Mouse (Mus musculus) heart, postnatal 25 days (tissue): ENCODE results near the gene Capn12. TPM values are rescaled to one million over a fixed set of nuclear protein-coding genes. Genes with fewer than 3 reads are reported as not detected.

Experiments
- DNase-seq: peaks from one replicate; pipeline ENCODE4 v3.0.0; 2022; ENCODE audit warnings: low spot score
- intact Hi-C: fragments of 180-260 bp; cut with DNase I; formaldehyde crosslinking; loops from one replicate; pipeline ENCODE4 v1.15.1; 2025
- total RNA-seq, 2 experiments: library from RNA; stranded (reverse); gene quantifications; 2 replicates each; pipeline ENCODE4 v1.2.3; 2021

Capn12 gene
- total RNA-seq, 2 experiments from 2014 or later: 0.08 to 0.22 TPM

DNA sequence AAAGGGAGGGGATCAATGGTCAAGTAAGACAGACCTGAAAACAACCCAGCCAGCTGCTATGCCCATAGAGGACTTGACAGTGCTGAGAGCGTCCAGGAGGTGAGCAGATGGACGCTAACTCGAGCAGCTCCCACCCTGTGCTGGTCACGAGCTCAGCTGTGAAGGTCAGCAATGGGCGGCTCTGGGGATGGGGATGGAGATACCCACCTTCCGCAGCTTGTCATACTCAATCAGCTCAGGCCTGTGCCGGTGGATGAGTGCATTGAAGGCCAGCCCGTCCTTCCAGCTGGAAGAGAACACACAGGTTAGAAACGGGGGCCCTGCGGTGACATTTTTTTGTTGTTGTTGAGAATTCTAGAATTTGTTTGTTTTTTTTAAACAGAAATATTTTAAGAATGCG is 31.9 kb downstream of the Capn12 start:
- intact Hi-C loops: no loop called here
- no peak for DNase-seq

DNA sequence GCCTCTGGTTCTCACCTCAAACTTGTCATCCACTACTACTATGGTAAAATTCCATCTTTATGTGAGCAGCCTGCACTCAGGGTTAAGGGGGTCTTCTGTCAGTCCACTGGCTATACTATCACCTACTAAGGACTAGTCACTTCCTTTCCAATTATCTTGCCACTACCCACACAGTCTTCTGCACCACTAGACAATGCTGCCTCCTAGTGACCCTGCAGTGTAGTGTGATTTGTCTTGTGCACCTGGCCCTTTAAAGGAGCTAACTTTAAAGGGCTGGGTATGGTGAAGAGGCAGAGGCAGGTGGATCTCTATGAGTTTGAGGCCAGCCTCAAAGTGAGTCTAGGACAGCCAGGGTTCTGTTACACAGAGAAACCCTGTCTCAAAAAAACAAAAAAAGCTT is 35.3 kb downstream of the Capn12 start:
- no peak for DNase-seq
- intact Hi-C loops: no loop called here

DNA sequence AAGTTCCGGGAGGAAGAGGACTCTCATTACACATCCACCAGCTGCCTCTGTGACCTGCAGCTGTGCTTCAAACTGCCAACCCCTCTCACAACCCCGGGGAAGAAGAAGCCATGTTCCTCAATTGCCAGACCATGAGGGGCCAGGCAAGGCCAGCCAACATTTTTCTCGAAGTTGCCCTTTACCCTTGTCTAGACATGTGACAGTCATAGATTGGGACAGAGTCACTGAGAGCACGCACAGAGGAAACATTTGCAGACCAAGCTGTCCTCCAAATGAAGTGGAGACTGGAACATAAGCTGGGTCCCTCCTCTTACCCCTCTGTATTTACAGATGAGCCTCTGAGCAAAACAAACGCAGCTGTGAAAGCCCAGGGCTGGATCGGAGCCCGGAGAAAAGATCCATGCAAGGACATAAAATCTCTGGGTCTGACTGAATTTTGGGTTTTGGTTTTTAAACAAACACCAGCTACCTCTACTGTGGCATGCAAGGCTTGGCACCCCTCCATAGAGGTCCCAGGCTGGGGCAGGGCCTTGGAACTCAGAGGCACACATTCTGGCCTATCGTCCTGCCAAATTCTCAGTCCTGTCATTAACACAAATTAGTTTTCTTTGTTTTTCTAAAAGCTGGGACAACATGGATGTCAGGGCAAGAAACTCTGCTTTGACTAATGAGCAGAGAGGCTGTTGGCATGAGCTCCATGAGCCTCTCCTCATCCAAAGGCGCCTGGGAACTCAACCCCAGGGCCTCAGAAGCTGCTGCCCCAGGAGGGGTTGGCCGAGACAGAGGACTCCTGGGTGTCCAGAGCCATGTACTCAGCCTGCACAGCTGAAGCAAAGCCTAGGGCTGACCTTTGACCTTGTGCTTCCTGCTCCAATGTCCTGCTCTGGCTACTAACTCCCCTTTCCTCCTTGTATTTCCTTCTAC is 36.5 kb downstream of the Capn12 start:
- intact Hi-C loops: no loop called here
- DNase-seq: no peak

DNA sequence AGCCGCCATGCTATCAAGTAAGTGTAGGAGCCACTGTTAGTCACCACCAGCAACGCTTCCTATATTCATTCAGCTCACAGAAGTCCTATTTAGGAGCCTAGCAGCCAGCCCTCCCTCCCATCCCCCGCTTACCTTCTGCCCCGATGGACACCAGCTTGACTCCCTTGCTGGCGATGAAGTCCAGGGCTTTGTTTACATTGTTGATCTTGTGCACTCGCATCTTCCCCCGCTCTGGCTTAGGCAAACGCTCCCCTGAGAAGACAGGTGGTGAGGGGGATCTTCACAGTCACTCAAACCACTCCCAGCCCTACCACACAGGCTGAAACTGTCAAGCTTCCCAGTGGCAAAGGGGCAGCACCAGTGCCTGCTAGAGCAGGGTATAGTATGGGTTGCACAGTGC is 37.3 kb downstream of the Capn12 start:
- no peak for DNase-seq
- intact Hi-C loops: no loop called here

DNA sequence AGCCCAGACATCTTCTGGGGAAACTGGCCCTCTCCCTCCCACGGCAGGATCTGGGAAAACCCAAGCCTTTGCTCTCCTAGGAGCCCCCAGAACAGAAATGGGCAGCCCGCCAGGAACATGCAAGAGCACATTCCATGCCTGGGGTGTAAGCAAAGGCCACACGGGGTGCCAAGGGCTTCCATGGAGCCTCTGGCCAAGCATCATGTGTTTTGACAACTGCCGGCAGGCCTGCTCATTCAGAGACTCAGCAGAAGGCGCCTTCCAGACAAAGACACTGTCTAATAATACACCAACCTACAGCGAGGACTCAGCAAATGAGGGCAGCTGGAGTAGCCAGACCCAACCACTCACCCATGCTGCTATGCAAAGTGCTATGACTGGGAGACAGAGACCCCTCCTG is 38.6 kb downstream of the Capn12 start:
- peak; percentile 83 for DNase-seq
- intact Hi-C loops: loop anchor here (5.0 kb wide), 1 partner anchor 37 kb away; no protein-coding TSS in a partner anchor

DNA sequence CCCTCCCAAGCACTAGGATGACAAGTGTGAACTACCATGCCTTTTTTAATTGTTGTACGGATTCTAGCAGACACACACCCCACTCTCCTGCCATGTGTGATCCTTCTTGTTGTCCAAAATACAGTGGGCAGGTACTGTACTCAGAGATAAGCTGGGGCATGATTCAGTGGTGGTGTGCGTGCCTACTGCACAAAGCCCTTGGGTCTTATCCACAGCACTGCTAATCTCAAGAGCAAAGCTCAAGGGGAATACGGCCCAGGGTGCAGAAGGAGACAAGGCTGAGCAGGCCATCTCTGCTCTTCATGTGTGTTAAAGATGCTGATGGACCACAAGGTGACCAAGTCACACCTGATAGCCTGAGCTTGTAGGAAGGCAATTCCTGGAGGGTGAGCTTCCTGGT is 40.0 kb downstream of the Capn12 start:
- DNase-seq: no peak
- intact Hi-C loops: loop anchor here (5.0 kb wide), 1 partner anchor 36 kb away; no protein-coding TSS in a partner anchor

DNA sequence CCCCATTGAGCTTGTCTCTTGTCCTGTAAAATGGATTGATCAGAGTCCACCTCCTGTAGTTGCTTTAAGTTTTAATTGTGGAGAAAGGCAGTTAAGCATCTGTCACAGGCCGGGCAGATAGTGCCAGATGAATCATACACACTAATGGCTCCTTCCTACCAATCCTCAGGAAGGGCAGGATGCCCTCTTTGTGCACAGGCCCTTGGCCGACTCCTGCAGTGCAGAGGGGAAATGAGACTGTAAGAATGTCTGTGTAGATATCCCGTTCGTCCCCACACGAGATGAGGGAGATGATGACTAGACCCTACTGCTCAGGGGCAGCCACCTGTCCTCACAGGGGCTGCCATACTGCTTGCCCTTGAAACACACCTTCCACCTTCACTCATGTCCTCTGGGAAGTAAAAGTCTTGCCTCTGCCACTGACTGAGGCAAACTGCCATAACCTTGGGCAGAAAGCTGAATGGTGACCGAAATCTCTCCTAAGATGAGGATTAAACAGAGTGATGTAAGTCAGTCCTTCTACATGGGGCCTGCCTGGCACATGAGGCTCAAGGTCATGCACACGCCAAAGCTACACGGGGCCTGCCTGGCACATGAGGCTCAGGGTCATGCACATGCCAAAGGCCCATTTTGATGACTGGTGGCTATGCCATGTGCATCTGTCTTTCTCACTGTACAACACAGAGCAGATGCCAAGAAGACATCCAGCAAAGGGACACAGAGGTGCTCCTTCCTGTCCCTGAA is 40.7 kb downstream of the Capn12 start:
- DNase-seq: no peak
- intact Hi-C loops: loop anchor here (5.0 kb wide), 1 partner anchor 35 kb away; no protein-coding TSS in a partner anchor

DNA sequence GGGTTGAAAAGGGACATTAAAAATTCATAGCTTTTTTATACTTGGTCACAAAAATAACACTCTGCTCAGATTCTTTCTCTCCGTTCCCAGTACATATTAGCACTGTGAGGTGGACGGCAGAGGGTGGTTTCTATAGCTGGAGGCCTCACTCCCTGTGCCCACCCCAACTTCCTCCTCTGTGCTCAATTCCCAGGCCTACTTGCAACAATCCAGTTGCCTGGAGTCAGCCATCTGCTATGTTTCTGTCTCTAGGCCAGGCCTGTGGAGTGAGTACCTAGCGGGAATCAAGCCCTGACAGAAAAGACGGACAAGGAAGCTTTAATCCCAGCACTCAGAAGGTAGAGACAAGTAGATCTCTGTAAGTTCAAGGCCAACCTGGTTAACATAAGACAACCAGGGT is 41.4 kb downstream of the Capn12 start:
- intact Hi-C loops: loop anchor here (5.0 kb wide), 1 partner anchor 35 kb away; no protein-coding TSS in a partner anchor
- no peak for DNase-seq

DNA sequence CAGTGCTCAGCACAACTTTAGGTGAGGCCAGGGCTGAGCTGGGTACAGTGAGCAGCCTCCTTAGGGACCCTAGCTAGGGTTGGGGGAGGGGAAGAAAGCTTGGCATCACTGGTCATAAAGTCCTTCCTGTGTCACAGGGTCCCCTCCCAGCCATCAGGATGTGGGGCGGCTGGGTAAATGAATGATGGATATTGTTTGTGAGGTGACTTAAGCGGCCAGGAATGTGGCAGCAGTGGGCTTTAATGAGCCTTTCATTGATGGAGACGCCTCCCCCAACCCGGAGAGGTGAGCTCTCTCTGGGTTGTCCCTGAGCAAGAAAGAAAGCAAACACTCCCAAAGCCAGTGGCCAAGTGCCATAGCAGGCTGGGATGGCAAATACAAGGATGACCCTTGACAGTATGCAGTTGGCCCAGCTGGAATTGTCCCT is 42.7 kb downstream of the Capn12 start:
- DNase-seq: peak; percentile 40
- intact Hi-C loops: loop anchor here (5.0 kb wide), 1 partner anchor 33 kb away; no protein-coding TSS in a partner anchor

DNA sequence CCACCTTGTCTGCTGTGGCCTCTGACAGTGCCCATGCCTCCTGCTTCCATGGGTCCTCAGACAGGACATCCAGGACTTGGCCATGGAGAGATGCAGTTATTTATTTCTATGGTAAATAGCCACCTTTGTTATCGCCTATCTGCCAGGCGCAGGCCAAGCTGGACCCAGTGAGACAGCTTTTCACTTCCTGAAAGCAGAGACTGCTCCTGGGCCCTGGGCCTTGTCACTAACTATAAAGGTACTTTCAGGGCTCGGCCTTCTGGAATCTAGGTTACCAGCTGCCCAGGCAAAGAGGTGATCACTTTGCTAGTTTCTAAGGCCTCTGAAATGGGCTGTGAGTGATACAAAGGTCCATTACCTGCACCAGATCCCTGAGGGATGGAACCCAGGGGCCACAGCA is 43.6 kb downstream of the Capn12 start:
- intact Hi-C loops: loop anchor here (5.0 kb wide), 1 partner anchor 32 kb away; no protein-coding TSS in a partner anchor
- DNase-seq: no peak

DNA sequence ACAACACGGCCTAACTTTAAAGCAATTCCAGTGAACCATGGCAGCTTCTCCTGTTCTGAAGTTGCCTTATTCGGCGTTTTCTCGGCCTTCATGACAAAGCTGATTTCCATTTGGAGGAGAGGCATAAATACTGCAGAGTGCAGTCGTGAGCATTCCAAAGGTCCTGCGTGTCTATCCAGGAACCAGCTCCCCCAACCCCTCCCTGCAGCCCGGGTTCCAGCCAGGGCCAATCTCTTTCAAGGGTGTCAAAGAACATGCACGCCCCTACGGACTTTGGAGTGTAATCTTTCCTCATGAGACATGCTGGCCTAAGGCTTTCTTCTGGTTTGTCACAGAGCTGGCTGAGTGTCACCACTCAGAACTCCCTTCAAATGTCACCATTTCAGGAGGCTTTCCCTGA is 44.1 kb downstream of the Capn12 start:
- DNase-seq: peak; percentile 78
- intact Hi-C loops: no loop called here

DNA sequence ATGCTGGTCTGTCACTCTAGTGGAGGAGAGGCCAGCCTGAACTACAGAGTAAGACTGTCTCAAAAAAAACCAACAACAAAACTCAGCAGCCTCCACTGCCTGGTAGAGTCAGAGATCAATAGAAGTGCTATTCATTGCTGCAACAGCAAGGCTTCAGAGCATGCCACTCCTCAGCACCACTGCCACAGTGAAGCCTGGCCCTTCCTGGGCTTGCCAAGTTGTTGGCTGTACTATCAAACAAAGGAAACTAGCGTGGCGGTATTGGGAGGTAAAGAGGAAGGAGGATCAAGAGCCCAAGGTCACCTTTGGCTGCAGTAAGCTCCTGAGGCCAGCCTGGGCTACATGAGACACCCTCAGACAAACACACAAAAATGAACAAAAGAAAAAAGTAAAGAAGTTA is 45.0 kb downstream of the Capn12 start:
- intact Hi-C loops: no loop called here
- DNase-seq: no peak

DNA sequence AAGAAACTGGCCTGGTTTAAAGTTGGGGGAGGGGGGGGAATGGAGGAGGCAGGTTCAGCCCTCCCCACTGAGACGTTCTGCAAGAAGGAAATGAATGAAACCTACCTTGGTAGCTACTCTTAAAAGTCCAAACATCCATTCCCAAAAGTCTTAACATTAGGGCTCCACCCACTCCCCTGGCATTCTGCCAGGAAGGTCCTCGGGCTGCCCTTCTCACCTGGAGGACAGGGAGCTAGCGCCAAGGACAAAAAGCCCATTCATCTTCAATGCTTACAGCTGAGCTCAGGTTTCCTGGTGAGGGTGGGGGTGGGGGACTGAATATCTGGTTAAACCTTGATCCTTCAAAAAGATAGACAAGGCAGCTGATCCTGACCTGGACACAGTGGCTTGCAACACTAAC is 48.2 kb downstream of the Capn12 start:
- no peak for DNase-seq
- intact Hi-C loops: no loop called here

DNA sequence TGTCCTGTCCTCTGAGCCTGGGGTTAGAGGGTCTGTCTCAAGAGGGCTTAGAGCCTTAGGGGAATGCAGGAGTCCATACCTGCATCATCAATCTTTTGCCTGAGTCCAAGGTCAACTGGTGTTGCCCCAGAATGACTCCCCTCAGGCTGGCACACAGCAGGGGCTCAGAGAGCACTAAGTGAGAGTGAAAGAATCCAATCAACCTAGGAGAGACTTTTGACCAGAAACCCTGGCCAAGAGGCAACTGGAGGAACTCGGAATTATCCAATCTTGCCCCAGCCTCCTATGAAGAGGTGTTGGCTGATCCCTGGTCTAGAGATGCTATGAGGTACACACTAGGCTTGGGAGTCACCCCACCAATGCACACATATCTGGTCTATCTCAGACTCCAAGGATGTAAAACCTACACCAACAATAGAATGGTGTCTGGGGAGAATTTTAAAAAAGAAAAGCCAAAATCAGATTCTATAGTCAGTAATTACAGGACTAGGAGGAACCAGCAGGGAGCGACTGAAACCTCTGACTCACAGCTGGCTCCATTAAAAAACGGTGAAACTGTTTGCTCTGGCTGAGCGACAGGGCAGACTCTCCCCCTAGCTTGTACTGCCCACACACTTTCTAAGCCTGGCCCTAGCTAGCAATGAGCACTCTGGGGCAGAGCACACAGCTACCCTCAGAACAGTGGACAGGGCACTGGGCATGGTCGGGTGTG is 49.3 kb downstream of the Capn12 start:
- intact Hi-C loops: loop anchor here (2.0 kb wide), 1 partner anchor 22 kb away; no protein-coding TSS in a partner anchor
- DNase-seq: no peak

DNA sequence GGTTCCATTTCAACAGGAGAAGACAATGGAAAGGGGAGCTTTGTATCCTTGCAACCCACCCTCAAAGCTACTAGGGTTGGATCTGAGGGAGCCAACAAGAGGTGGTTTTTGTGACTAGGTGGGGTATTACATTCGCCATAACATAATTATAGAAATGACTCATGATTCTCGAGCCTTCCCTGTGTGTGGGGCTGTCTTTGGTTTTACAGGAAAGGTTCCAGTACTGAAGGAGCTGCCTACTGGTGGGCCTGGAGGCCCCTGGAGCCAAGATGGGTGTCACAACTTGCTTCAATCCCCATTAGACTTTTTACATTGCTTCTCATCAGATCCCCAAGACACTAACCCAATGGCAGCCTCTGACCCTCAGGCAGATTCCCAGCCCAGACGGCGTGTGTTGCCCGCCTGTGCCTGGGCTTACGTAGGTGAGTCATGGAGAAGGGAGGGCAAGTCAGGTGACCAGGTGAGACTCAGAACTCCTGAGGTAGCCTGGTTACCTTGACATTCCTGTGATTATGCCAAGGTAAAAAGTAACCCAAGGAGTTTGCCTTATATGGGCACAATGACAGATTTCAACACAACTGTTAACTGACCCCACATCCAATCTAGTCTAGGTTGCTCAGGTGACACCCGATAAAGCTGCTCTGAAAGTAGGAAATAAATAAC is 49.9 kb downstream of the Capn12 start:
- DNase-seq: no peak
- intact Hi-C loops: loop anchor here (2.0 kb wide), 1 partner anchor 22 kb away; no protein-coding TSS in a partner anchor

DNA sequence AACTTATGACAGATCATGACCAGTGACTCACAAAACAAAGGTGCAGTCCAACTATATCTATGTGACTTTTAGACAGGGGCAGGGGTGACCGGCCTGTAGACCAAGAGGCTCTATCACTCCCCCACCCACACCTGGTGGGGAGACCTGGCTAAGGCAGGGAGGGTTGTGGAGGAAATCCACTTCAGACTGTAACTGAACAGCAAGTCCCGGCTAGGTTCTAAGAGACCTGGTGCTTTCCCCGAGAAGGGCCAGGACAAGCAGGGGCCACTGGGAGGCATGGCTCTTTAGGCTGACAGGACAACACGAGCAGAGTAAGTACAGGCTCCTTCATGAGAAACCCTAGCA is 50.4 kb downstream of the Capn12 start:
- intact Hi-C loops: loop anchor here (2.0 kb wide), 2 partner anchors 21 to 25 kb away; no protein-coding TSS in a partner anchor
- no peak for DNase-seq

DNA sequence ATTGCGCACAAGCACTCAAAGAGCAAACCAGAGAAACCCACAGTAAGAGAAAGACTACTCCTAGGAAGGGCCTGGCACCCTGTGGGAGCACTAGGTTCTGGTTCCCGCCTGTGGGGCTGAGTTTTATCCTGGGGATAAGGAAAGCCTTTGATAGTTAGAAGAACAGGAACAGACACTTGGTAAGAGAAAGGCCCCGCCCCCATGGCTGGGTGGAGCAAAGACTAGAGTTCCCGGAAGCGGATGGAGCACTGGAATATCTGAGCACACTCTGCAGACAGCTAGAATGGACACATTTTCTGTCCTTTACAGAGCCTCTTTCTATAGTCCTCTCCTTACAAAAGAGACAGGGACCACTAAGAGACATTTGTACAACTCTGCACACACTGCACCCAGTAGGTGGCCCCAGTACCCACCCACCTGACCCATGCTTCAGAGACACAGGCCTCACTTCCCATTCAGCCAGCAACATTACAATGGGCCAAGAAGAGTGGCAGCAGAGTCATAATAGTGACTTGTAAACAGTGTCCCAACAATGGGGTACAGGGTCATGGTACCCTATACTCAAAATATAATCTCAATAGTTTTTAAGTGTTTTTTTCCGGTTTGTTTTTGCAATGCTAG is 51.3 kb downstream of the Capn12 start:
- DNase-seq: no peak

DNA sequence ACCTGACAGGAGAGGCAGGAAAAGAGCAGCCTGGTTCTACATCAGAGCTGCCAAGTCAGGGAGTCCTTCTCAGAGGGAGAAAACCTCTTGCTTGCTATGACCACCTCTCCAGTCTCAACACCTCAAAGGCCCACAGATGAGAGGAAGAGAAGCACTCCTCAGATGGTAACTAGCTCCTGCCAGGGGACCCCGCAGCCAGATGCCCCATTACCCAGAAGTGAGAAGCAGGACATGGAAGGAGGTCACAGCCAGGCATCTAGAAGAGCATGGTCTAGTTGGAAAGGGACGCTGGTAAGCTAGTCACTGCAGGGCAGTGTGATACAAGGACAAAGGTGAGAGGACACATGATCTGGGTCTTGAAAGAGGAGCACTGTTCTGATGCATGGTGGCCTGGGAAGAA is 52.6 kb downstream of the Capn12 start:
- intact Hi-C loops: loop anchor here (2.0 kb wide), 1 partner anchor 27 kb away; no protein-coding TSS in a partner anchor
- no peak for DNase-seq

More for the DNA sequence above, 51.3 kb downstream of the Capn12 start:
- intact Hi-C loops: loop anchor here (2.0 kb wide), 1 partner anchor 26 kb away; no protein-coding TSS in a partner anchor

DNA sequence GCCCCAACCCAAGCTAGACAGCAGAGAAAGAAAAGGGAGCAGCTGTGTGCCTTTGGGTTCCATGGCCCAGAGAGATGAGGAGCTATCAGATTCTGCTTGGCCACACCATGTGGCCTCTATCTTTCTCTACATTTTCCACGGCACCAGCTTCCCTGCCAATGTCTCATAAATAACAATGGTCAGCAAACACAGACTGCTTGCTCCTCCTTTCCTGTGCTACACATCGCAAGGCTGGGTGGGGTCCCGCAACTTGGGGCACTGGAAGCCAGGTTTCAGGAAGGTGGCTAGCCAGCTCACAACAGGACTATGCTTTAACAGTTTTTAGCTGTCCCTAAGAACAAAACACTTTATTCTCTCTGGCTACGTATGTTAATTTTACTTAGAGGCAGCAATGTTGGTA is 55.6 kb downstream of the Capn12 start:
- intact Hi-C loops: loop anchor here (5.0 kb wide), 1 partner anchor 36 kb away; no protein-coding TSS in a partner anchor
- DNase-seq: peak; percentile 40
